Mouse (Mus musculus) neural tube, embryonic 11.5 days (tissue): ENCODE measurements around the gene Fryl. TPM values are rescaled to one million over a fixed set of nuclear protein-coding genes. Genes with fewer than 3 reads are reported as not detected.
"Not testable (repeated sequence)": the region's sequence is repeated elsewhere in the genome, so short reads cannot be mapped to it uniquely, and the experiment has no call there.

ENCODE experiments used
- ATAC-seq: fragments of 200-750 bp; cut with Nextera tagmentation; 2 replicates; pipeline ENCODE4 v1.8.0; 2017; ENCODE audit warnings: moderate number of reproducible peaks, mild to moderate bottlenecking, moderate TSS enrichment, moderate library complexity; ENCODE audit not compliant: insufficient read depth, low FRiP score, low TSS enrichment
- DNase-seq: peaks from one replicate; pipeline ENCODE4 v3.0.0-alpha.2; 2015; ENCODE audit warnings: low spot score
- H3K27ac ChIP-seq: fragments of 300-500 bp; sonication (generic); 2 replicates; pipeline ENCODE4 v1.5.1; 2014; ENCODE audit warnings: low read depth, mild to moderate bottlenecking, low read length
- H3K27me3 ChIP-seq: fragments of 300-500 bp; sonication (generic); 2 replicates; pipeline ENCODE4 v1.6.1; 2014; ENCODE audit warnings: mild to moderate bottlenecking, low read length, mixed read lengths; ENCODE audit not compliant: control insufficient read depth, insufficient read depth
- H3K36me3 ChIP-seq: fragments of 300-500 bp; sonication (generic); 2 replicates; pipeline ENCODE4 v1.6.1; 2014; ENCODE audit warnings: mild to moderate bottlenecking, low read length, moderate library complexity, mixed read lengths; ENCODE audit not compliant: control insufficient read depth, insufficient read depth
- H3K4me1 ChIP-seq: fragments of 300-500 bp; sonication (generic); 2 replicates; pipeline ENCODE4 v1.6.1; 2014; ENCODE audit warnings: low read length, mixed read lengths; ENCODE audit not compliant: control insufficient read depth, insufficient read depth
- H3K4me2 ChIP-seq: fragments of 300-500 bp; sonication (generic); 2 replicates; pipeline ENCODE4 v1.6.1; 2014; ENCODE audit warnings: low read depth, mild to moderate bottlenecking, moderate library complexity
- H3K4me3 ChIP-seq: fragments of 300-500 bp; sonication (generic); 2 replicates; pipeline ENCODE4 v1.5.1; 2014; ENCODE audit warnings: low read depth, low read length
- H3K9ac ChIP-seq: fragments of 300-500 bp; sonication (generic); 2 replicates; pipeline ENCODE4 v1.6.1; 2014; ENCODE audit warnings: mild to moderate bottlenecking, low read length
- H3K9me3 ChIP-seq: fragments of 300-500 bp; sonication (generic); 2 replicates; pipeline ENCODE4 v1.6.1; 2016; ENCODE audit warnings: low read length; ENCODE audit not compliant: control insufficient read depth
- WGBS: fragments of 180-500 bp; shearing (Covaris S2); extraction: QIAGEN DNeasy Blood & Tissue Kit; methylation state at CpG from one replicate; pipeline ENCODE4 v1.1.7; 2014; 5-methylcytosine and 5-hydroxymethylcytosine counted together
- polyA plus RNA-seq: library from polyadenylated mRNA; unstranded; fragments of >200 nt; fragmentation: Nextera tagmentation; extraction: Ambion mirVana; gene quantifications from 2 replicates; pipeline ENCODE4 v1.2.1, GENCODE M21; 2014

The Fryl gene
- polyA plus RNA-seq, 1 experiment from 2014 or later: 41.7 TPM

DNA sequence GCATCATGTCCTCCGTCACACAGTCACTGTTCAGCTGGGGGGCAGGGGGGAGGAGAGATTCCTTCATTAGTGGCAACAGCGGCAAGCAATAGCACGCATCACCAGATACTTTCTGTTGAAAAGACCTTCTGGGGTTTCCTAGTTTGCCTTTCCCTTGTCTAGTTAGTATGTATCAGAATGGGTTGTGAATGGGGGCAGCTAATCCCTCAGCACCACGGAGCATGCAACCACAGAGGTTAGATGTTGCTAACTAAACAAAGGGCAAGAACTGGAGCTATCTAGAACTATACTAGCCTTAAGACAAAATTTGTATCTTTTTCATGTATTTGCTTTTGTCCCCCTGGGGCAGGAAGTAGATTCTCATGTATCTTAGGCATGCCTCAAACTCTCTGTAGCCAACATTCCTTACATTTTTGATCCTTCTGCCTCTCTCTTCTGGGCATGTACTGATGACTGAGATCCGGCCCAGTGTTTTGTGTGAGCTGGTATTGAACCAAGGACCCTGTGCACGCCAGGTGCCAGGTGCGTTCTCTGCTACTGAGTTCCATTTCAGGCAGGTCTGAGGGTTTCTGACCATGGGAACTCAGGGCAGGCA lies 208.7 kb downstream of the Fryl start:
- no peak overlapping the region for H3K9ac ChIP-seq
- DNase-seq (no peak), ATAC-seq (no peak)
- 89% methylated on average over 7 of the region's 7 CpGs for WGBS
- H3K27ac ChIP-seq: no peak overlapping the region
- H3K4me3 ChIP-seq: no peak overlapping the region
- no peaks in the 10 kb centered on the region for H3K9me3 ChIP-seq
- no peak overlapping the region for H3K4me2 ChIP-seq
- H3K4me1 ChIP-seq: no peaks in the 10 kb centered on the region
- no peaks in the 10 kb centered on the region for H3K27me3 ChIP-seq
- peaks cover 20% of the 10 kb centered on the region for H3K36me3 ChIP-seq

DNA sequence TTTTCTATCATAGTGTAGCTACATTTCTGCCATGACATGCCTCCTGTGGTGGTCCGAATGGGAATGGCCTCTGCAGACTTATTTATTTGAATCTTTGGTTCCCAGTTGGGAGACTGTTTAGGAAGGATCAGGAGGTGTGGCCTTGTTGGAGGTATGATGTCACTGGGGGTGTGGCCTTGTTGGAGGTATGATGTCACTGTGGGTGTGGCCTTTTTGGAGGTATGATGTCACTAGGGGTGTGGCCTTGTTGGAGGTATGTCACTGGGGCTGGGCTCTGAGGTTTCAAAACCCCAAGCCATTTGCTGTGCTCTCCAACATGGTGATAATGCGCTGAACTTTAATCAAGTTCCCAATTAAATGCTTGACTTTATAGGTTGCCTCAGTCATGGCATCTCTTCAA lies 212.4 kb downstream of the Fryl start:
- H3K9me3 ChIP-seq: no peaks in the 10 kb centered on the region
- DNase-seq (peak; percentile 8), ATAC-seq (no peak)
- no peak overlapping the region for H3K27ac ChIP-seq
- no peaks in the 10 kb centered on the region for H3K4me1 ChIP-seq
- no peaks in the 10 kb centered on the region for H3K27me3 ChIP-seq
- no peak overlapping the region for H3K9ac ChIP-seq
- no peak overlapping the region for H3K4me2 ChIP-seq
- H3K4me3 ChIP-seq: no peak overlapping the region
- 96% methylated on average over 2 of the region's 2 CpGs for WGBS
- peaks cover 16% of the 10 kb centered on the region for H3K36me3 ChIP-seq

DNA sequence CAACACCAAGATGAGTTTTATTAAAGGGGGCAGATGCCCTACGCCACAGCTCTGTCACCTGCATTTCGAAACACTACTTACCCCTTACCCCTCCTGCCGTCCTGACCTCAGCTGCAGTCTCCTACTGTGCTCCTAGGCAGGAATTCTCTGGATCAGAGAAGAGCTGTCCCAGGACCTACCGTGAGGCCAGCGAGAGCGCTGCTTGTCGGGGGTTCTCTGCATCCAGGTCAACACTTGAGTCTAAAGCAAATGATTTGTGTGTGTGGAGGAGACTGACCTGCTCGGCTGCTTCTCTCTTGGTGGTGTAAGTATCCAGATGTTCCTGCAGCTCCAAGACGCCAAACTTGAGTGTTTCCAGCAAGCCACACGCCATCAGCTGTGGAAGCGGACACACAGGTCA lies 223.9 kb downstream of the Fryl start:
- 79% methylated on average over 11 of the region's 11 CpGs for WGBS
- H3K36me3 ChIP-seq: peaks cover 5% of the 10 kb centered on the region

DNA sequence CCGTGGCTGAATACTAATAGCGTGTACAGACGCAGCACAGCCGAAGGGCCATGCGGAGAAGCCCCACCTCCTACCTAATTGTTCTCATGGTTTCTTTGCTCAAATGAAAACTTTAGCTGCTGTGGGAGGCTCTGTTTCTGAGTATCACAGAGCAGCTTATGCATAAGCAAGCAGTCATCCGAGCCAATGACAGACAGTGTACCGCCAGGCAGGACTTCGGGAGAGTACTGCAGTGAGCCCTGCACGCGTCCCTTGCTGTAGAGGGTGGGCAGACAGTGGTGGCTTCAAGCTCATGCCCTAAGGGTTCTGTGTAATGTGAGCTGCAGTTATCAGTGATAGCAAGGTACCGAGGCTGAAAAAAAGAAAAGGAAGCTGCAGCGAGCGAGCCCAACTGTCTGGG lies 227.8 kb downstream of the Fryl start:
- 90% methylated on average over 13 of the region's 13 CpGs for WGBS
- H3K9me3 ChIP-seq: no peaks in the 10 kb centered on the region
- no peak for ATAC-seq
- H3K4me2 ChIP-seq: no peak overlapping the region
- DNase-seq: no peak
- H3K27me3 ChIP-seq: no peaks in the 10 kb centered on the region
- no peak overlapping the region for H3K9ac ChIP-seq
- no peaks in the 10 kb centered on the region for H3K4me1 ChIP-seq
- H3K4me3 ChIP-seq: no peak overlapping the region
- no peak overlapping the region for H3K27ac ChIP-seq
- H3K36me3 ChIP-seq: peaks cover 3% of the 10 kb centered on the region

More for the DNA sequence above, 223.9 kb downstream of the Fryl start:
- Histone ChIP-seq H3K9me3 (no peaks in the 10 kb centered on the region), H3K9ac (no peak overlapping the region), H3K4me2 (no peak overlapping the region), H3K27me3 (no peaks in the 10 kb centered on the region), H3K27ac (no peak overlapping the region), H3K4me3 (no peak overlapping the region), H3K4me1 (no peaks in the 10 kb centered on the region)
- DNase-seq (no peak), ATAC-seq (no peak)

DNA sequence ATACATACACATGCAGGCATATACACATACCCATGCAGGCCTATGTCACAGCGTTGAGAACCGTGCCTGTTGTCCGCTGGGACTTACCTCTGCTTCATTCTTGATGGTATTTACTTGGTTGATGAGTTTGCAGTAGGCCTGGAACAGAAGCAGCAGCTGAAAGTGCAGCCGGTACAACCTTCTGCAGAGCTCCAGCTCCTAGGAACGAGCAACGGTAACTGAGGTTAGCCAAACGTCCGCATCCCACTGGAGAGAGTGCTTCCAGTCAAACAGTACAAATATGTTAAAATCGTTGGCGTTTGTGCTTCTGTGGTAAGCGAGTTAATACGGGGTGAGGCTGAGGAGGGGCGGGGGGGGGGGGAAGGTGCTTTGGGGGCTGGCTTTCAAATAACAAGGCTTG lies 232.6 kb downstream of the Fryl start:
- no peaks in the 10 kb centered on the region for H3K4me1 ChIP-seq
- H3K4me2 ChIP-seq: no peak overlapping the region
- no peaks in the 10 kb centered on the region for H3K9me3 ChIP-seq
- H3K27ac ChIP-seq: no peak overlapping the region
- 90% methylated on average over 13 of the region's 13 CpGs for WGBS
- no peaks in the 10 kb centered on the region for H3K27me3 ChIP-seq
- no peak overlapping the region for H3K4me3 ChIP-seq
- H3K9ac ChIP-seq: no peak overlapping the region
- DNase-seq (no peak), ATAC-seq (no peak)
- peaks cover 6% of the 10 kb centered on the region; the same call in 1 of the 2 replicates for H3K36me3 ChIP-seq

DNA sequence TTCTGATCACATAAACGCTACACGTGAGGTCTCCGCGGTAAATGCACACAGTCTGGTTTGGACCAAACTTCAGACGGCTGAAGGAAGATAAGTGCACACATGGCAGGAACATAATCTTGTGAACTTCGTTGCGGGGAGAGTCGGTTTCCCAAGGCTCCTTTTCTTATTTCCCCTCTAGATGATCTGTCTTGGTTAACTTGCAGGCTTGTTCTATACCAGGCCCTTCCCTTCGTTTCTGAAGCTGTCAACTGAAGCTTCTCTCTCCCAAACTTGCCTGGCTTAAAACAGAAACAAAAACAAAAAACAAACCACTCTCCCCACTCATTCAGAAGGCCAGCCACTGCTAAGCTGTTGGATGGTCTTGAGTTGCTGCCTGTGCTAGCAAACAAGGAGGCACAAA lies 241.7 kb downstream of the Fryl start:
- no peak overlapping the region for H3K9ac ChIP-seq
- no peak overlapping the region for H3K4me2 ChIP-seq
- no peak overlapping the region for H3K4me3 ChIP-seq
- DNase-seq (no peak), ATAC-seq (no peak)
- H3K4me1 ChIP-seq: no peaks in the 10 kb centered on the region
- peaks cover 6% of the 10 kb centered on the region; the same call in 1 of the 2 replicates for H3K27me3 ChIP-seq
- H3K27ac ChIP-seq: no peak overlapping the region
- no peaks in the 10 kb centered on the region for H3K9me3 ChIP-seq
- H3K36me3 ChIP-seq: no peaks in the 10 kb centered on the region
- 52% methylated on average over 9 of the region's 9 CpGs for WGBS

DNA sequence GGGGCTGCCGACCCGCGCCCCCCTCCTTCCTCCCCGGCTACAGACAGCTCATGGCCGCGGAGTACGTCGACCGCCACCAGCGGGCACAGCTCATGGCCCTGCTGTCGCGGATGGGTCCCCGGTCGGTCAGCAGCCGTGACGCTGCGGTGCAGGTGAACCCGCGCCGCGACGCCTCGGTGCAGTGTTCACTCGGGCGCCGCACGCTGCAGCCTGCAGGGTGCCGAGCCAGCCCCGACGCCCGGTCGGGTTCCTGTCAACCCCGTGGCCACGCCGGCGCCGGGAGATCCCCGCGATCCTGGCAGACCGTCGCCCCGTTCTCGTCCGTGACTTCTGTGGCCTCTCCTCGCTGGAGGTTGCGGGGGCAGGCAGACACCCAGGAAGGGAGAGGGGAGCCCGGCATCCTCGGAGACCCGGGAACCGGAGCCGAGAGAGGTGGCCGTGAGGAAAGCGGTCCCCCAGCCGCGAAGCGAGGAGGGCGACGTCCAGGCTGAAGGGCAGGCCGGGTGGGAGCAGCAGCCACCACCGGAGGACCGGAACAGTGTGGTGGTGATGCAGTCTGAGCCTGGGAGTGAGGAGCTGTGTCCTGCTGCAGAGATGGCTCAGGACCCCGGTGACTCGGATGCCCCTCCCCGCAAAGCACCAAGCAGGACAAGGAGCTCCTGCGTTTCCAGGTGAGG lies 242.7 kb downstream of the Fryl start:
- H3K9ac ChIP-seq: peak overlapping the region; percentile 41
- H3K36me3 ChIP-seq, H3K9me3 ChIP-seq, H3K27me3 ChIP-seq, H3K27ac ChIP-seq, H3K4me1 ChIP-seq: not testable (repeated sequence)
- WGBS: 3% methylated on average over 38 of the region's 65 CpGs
- H3K4me2 ChIP-seq: peak overlapping the region; percentile 61
- peak; percentile 50 for DNase-seq
- ATAC-seq: peak; percentile 75
- peak overlapping the region; percentile 32 for H3K4me3 ChIP-seq

DNA sequence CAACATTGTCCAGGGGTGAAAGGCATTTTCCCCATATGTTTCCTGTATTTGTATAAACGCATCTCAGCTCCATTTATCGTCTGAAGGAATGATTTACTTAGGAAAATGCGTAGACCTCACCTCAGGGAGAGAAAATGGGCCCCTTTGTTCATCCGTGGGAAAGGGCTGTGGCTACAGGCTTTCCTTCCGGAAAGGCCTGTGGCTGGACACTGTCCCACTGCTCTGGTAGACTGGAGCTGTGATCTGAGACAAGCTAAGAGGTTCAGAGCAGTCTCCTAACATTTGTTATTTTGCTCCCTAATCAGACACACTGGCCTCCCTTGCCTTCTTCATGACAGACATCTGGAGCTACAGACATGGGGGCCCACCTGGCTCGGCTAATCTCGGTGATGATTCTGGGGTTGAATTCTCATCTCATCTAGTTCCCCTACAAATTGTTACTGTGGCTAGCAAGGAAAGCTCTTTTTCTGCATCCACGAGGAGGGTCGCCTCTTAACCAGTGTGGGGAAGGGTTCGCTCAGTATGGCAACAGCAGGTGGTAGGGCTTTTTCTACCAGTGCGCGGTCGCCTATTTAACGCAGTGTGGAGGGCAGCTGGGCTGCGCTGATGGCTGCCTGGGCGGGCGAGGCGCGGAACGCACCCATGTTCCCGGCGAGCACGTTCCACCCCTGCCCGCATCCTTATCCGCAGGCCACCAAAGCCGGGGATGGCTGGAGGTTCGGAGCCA lies 243.4 kb downstream of the Fryl start:
- H3K4me2 ChIP-seq: peak overlapping the region; percentile 61
- not testable (repeated sequence) for H3K27ac ChIP-seq, H3K9ac ChIP-seq, H3K4me3 ChIP-seq, H3K27me3 ChIP-seq, H3K4me1 ChIP-seq, DNase-seq, H3K36me3 ChIP-seq, H3K9me3 ChIP-seq
- peak; percentile 53; the same call in 1 of the 2 replicates for ATAC-seq
- 18% methylated on average over 24 of the region's 27 CpGs for WGBS
